Mouse (Mus musculus) ES-E14 (cell line): ENCODE results near the gene Fetub. TPM values are rescaled to one million over a fixed set of nuclear protein-coding genes. Genes with fewer than 3 reads are reported as not detected.

Experiments
- DNase-seq: peaks from one replicate; pipeline ENCODE4 v3.0.0-alpha.2; 2013; ENCODE audit warnings: low read depth, low spot score
- H3K27ac ChIP-seq: 2 replicates; pipeline ENCODE4 v1.5.1; 2012; ENCODE audit warnings: low read depth, mild to moderate bottlenecking, low read length, moderate library complexity, mixed read lengths; ENCODE audit not compliant: poor library complexity, insufficient read depth, severe bottlenecking
- H3K36me3 ChIP-seq: 2 replicates; pipeline ENCODE4 v1.6.1; 2012; ENCODE audit warnings: mild to moderate bottlenecking, low read length, moderate library complexity, mixed read lengths; ENCODE audit not compliant: control insufficient read depth, poor library complexity, insufficient read depth, severe bottlenecking
- H3K4me1 ChIP-seq, 2 experiments: fragments of 150-350 bp in 1 of 2; sonication (generic) in 1 of 2; 2 replicates each; pipeline ENCODE4 v1.6.1; 2012; ENCODE audit warnings: low read length in 2 of 2, mild to moderate bottlenecking in 1 of 2, mixed read lengths in 1 of 2; ENCODE audit not compliant: control insufficient read depth in 2 of 2, insufficient read depth in 2 of 2, poor library complexity in 1 of 2
- H3K4me3 ChIP-seq, 2 experiments: fragments of 150-350 bp in 1 of 2; sonication (generic) in 1 of 2; 2 replicates each; pipeline ENCODE4 v1.5.1; 2012; ENCODE audit warnings: low read length in 2 of 2, low read depth in 1 of 2, mild to moderate bottlenecking in 1 of 2, mixed read lengths in 1 of 2; ENCODE audit not compliant: insufficient read depth in 1 of 2, poor library complexity in 1 of 2, severe bottlenecking in 1 of 2
- H3K9ac ChIP-seq: 2 replicates; pipeline ENCODE4 v1.6.1; 2012; ENCODE audit warnings: low read depth, mild to moderate bottlenecking, low read length, mixed read lengths; ENCODE audit not compliant: poor library complexity, insufficient read depth, severe bottlenecking
- H3K9me3 ChIP-seq: fragments of 150-350 bp; sonication (generic); 2 replicates; pipeline ENCODE4 v1.6.1; 2012; ENCODE audit warnings: low read depth, mild to moderate bottlenecking, low read length; ENCODE audit not compliant: control insufficient read depth, insufficient read depth
- CHD2 ChIP-seq: IDR thresholded peaks from 2 replicates; pipeline ENCODE4 v1.6.1; 2014; ENCODE audit warnings: mild to moderate bottlenecking, low read depth, low read length, inconsistent platforms
- HCFC1 ChIP-seq: IDR thresholded peaks from 2 replicates; pipeline ENCODE4 v1.6.1; 2012; ENCODE audit warnings: low read length, inconsistent platforms, borderline replicate concordance; ENCODE audit not compliant: insufficient read depth
- MAFK ChIP-seq: IDR thresholded peaks from 2 replicates; pipeline ENCODE4 v1.6.1; 2014; ENCODE audit warnings: mild to moderate bottlenecking, low read depth, low read length, inconsistent platforms; ENCODE audit not compliant: insufficient read depth
- ZC3H11A ChIP-seq: IDR thresholded peaks from 2 replicates; pipeline ENCODE4 v1.6.1; 2012; ENCODE audit warnings: low read depth, mild to moderate bottlenecking, inconsistent platforms, low read length, borderline replicate concordance
- ZNF384 ChIP-seq: IDR thresholded peaks from 2 replicates; pipeline ENCODE4 v1.6.1; 2012; ENCODE audit warnings: low read depth, low read length, inconsistent platforms
- in situ Hi-C, 2 experiments: fragments of 600-800 bp; cut with MboI; formaldehyde crosslinking; loops; one replicate each; pipeline ENCODE4 v1.15.1; 2025; ENCODE audit warnings: low sequenced_read_pairs in 2 of 2, inconsistent platforms in 1 of 2; ENCODE audit not compliant: unreplicated experiment in 2 of 2
- total RNA-seq: library from RNA; depleted of rRNA; stranded (reverse); fragments of 300-350 nt; gene quantifications from 2 replicates; pipeline ENCODE4 v1.2.3, GENCODE M21; 2012

Fetub gene
- total RNA-seq, 1 experiment: 3.7 TPM

GRCm38 (mm10) chr16:22877660-22878390 lies 40.3 kb upstream of the Fetub start:
- no peaks in the 10 kb centered on the region for H3K36me3 ChIP-seq
- no peaks in the 10 kb centered on the region for H3K9me3 ChIP-seq
- no peak for DNase-seq
- no peak overlapping the region for H3K9ac ChIP-seq
- H3K4me1 ChIP-seq: no peaks in the 10 kb centered on the region; a peak in 2 of 4 replicates
- H3K4me3 ChIP-seq: no peak overlapping the region
- TF ChIP-seq CHD2: no peak
- no peak for TF ChIP-seq ZC3H11A
- TF ChIP-seq MAFK: no peak
- in situ Hi-C loops: loop anchor here in 1 of 2 experiments (5.0 kb wide), 1 partner anchor 174 kb away; no protein-coding TSS in a partner anchor
- H3K27ac ChIP-seq: no peak overlapping the region

DNA sequence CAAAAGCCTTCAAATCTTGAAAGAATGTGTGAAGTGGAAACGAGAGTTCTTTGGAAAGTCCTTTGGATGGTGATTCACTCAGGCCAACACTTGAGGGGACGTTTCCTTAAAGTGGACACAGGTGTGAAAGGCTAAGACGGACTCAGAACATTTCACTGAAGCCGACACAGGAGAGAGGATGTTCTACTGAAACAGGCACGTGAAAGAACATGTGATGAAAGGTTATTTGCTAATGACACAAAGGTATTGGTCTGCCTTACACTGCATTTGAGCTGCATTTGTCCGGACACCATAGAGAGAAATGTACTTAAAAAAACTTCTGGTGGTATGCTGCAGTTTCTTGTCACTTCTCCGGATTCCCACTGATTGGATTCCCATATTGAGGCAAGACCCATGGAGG lies 39.4 kb upstream of the Fetub start:
- Histone ChIP-seq H3K4me3 (no peak overlapping the region), H3K27ac (no peak overlapping the region), H3K9me3 (no peaks in the 10 kb centered on the region), H3K36me3 (no peaks in the 10 kb centered on the region), H3K9ac (no peak overlapping the region), H3K4me1 (no peaks in the 10 kb centered on the region; a peak in 1 of 4 replicates)
- DNase-seq: no peak
- in situ Hi-C loops: loop anchor here in 1 of 2 experiments (5.0 kb wide), 1 partner anchor 174 kb away; no protein-coding TSS in a partner anchor
- TF ChIP-seq ZNF384 (no peak), MAFK (no peak), CHD2 (no peak), ZC3H11A (no peak), HCFC1 (no peak)

DNA sequence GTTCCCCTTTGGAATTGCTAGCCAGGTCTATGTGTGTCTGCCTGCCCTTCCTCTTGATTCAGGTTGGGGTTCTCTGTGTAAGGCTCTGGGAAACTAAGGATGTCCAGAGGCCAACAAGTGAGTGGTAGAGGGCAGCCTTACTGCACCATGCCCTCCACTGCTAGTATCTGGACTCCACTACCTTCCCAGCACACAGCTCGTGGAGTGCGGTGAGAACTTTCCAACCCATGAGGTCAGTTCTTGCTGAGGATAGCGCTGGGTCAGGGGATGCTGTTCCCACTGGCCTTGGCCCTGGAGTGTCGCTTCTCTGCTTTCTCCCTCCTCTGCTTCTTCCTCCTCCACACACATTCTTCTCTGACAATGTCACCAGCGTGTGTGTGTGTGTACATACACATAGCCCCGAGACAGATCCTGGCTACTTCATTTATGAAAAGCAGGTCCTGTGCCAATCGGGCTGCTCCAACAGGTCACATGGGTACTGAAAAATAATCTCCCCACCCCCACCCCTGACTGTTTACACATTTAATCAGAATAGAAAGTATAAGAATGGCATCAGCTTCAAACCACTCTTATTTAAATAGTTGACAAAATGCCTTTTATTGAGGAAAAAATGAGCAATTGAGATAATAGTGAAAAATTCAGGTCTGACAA lies 38.1 kb upstream of the Fetub start:
- Histone ChIP-seq H3K36me3 (no peaks in the 10 kb centered on the region), H3K4me3 (no peak overlapping the region), H3K9ac (no peak overlapping the region), H3K4me1 (peaks cover 0 to under 1% of the 10 kb centered on the region in 2 experiments; a peak in 1 of 4 replicates), H3K9me3 (no peaks in the 10 kb centered on the region), H3K27ac (no peak overlapping the region)
- DNase-seq: no peak
- in situ Hi-C loops: loop anchor here in 1 of 2 experiments (5.0 kb wide), 1 partner anchor 172 kb away; no protein-coding TSS in a partner anchor
- TF ChIP-seq HCFC1 (no peak), CHD2 (no peak), ZC3H11A (no peak), ZNF384 (no peak), MAFK (no peak)

GRCm38 (mm10) chr16:22880900-22881299 lies 37.2 kb upstream of the Fetub start:
- Histone ChIP-seq H3K4me1 (peaks cover 1 to 3% of the 10 kb centered on the region in 2 experiments; a peak in 1 of 4 replicates), H3K27ac (no peak overlapping the region), H3K9me3 (no peaks in the 10 kb centered on the region), H3K9ac (no peak overlapping the region), H3K4me3 (no peak overlapping the region), H3K36me3 (no peaks in the 10 kb centered on the region)
- TF ChIP-seq CHD2 (no peak), HCFC1 (no peak), MAFK (no peak)
- DNase-seq: no peak
- in situ Hi-C loops: no loop called here
